Mouse (Mus musculus) retina, postnatal 1 day (tissue): ENCODE results near the gene Sh2d1a.

Experiments
- DNase-seq: peaks from one replicate; pipeline ENCODE4 v3.0.0-alpha.2; 2012

Sh2d1a gene

DNA sequence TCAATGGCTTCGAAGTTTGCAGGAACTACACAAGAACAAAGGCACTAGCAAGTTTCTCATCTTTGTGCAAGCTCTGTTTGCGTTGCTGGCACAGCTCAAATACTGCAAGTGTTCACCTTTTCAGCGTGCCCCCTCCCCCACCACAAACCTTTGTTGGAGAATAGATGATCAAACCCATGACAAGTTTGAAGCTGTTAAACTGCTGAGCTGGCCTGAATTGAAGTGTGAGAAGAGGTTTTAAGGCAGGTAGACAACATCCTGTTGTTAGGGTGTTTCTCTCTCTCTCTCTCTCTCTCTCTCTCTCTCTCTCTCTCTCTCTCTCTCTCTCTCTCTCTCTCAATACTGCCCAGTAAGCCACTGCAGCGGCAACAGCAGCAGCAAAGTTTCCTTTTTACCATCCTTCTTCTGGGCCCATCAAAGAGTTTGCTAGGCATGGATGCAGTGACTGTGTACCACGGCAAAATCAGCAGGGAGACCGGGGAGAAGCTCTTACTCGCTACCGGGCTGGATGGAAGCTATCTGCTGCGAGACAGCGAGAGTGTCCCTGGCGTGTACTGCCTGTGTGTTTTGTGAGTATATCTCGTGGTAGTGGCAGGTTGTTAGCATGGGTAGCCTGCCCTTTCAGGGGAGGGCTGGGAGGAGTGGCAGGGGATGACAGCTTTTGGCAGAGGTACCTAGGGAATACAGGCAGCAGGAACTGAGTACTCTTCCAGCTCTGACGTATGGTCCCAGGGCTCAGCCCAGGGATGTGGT lies at the start of gene Sh2d1a:
TSS of gene Sh2d1a (plus strand) at position 163 of the 753 bp plus-strand sequence.
- DNase-seq = no peak

GRCm38 (mm10) chrX:42453001-42453400 lies 49.3 kb upstream of the Sh2d1a start:
- DNase-seq = no peak

DNA sequence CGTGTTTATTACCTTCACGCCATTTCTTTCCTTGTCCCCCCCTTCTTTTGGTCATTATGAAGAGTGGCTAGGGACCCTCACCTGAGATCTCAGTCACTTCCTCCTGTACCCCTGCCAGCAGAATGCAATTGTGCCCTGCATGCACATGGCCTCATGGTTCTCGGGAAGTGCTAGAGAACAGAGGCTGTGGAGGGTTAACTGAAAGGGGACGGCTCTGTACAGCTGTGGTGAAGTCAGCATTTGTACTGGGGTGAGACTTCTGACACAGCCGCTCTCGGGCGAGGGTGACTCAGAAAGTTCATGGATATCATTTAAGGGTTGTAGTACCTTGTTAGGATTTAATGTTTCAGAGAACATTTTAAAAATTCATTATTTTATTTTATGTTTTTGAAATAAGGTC lies 47.7 kb upstream of the Sh2d1a start:
- no peak for DNase-seq

DNA sequence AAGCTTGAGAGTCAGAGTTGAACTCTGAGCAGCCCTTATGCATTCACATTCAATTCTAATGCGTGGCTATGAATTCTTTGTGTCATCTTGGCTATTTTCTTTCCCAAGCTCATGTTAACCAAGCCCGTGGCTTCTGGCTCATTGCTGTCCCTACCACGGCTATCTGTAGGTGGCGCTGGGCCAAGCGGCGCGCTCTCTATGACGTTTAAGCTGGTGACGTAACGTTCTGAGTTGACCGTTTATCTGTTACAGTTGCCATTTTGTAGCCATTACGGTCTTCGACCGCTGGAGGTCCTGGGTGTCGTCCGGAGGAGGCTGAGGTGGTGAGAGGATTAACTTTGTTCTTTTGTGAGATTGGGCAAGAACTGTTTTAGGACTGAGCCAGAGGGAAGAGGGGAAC lies 12.8 kb upstream of the Sh2d1a start, which contains the start of gene Tex13c2:
TSS of gene Tex13c2 (plus strand) at position 246 of the 400 bp plus-strand sequence.
- no peak for DNase-seq

DNA sequence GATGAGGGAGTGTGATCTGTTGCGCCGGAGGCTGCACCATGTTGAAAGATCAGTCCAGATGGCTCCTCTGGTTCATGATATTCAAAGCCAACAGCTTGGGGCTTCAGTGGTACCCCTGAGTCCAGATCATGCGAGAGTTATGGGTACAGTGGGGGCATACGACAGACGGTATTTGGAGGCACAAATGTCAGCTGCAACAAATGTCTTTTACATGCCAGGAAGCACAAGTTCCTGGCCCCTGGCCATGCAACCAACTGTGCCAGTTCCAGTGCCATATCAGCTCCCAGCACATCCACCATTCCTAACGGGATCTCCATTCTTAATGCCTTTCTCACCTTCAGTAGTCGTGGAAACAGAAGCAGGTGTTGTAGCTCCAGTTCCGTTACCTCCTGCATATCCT lies 11.9 kb upstream of the Sh2d1a start:
- DNase-seq = no peak

GRCm38 (mm10) chrX:42500538-42500937 lies 1.7 kb upstream of the Sh2d1a start:
- no peak for DNase-seq

- DNase-seq = no peak
Observed at GRCm38 (mm10) chrX:42511105-42511504, 8.9 kb downstream of the Sh2d1a start.

DNA sequence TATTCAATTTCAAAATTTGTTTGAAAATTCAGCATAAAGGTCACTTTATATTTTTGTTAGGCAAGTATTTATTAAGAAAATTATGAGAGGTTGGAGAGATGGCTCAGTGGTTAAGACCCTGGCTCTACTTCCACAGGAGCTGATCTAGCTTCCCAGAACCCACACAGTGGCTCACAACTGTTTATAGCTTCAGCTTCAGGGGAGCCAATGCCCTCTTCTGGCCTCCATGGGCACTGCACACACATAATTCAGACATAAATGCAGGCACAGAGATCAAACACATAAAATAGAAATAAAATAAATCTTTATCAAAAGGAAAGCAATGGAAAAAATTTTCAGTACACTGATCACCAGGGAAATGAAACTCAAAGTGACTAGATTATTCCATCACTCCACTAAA lies 10.3 kb downstream of the Sh2d1a start:
- peak; percentile 2 for DNase-seq

DNA sequence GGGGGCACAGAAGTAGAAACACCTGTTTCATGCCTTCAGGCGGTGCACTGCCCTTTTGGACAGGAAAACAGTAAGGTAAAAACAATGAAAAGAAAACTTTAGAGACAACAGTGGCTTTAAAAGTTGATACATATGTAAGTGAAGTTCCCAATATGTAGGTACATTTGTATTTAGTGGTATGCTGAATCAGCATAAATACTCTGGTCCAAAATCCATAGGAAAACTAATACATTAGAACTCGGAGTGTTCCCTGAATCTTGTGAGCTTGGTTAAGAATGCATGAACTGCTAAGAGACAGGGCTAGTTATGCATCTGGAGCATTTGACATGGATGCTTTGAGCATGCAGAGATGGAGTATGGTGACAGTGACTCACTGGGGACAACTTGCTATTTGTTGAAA lies 20.6 kb downstream of the Sh2d1a start:
- DNase-seq = no peak

DNA sequence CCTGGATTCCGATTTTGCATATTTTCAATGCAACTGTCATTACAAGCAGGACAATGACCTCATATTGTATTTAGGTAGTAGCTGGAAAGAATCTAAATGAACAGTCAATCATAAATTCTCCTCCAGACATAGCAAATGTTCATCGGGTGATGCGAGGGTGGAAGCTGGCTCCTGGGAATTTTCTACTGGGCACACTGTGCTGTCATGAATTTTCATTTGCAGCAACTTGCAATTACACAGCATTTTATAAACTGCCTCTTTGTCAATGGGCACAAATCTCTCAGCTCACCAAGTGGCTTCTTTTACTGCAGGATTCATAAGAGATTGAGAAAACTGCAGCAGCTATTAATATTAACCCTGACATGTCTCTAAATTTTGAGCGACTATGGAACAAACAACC lies 28.4 kb downstream of the Sh2d1a start:
- no peak for DNase-seq

DNA sequence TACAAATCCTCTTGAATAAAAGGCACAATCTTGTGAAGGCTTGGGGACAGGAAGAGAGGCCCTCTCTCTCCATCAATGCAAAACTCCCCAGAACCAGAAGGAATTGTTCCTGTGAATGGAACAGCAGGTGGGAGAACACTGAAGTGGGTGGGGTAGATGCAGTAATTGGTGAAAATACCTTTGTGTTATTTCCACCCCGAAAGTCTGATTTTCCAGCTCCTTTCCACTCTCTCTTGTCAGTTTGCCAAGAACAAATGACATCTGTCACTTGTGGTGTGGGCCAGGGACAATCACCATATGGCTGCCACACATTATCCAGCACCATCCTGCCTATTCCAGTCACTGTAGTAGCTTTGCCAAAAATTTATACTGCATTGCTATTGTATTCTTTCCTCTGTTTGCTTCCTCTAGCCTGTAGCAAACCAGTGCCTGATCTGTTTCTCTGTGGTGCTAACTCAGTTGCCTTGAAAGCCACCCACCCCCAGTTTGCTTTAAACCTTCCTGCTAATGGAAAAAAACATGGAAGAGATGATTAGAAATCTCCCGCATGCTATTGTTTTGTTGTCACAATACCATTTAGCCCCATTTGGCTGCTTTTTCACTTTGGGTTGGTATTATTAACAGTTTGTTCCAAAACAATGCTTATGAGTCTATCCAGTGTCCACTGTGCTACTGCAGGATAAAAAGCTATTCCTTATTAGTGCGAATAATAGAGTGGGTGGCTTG lies 37.9 kb downstream of the Sh2d1a start:
- peak; percentile 48 for DNase-seq

DNA sequence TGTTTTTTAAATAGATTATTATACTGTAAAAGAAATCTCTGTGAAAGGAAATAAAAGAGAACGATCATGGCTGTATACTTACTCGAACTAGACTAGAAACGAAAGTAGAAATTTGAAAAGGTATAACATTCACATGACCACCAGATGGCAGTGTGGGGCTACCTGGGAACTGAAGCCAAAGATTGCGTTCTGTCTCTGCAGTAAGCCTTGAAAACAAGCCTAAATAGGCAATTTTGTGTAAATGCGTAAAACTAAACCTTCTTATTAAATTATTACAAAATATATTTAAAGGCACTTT lies 38.5 kb downstream of the Sh2d1a start:
- peak; percentile 75 for DNase-seq

DNA sequence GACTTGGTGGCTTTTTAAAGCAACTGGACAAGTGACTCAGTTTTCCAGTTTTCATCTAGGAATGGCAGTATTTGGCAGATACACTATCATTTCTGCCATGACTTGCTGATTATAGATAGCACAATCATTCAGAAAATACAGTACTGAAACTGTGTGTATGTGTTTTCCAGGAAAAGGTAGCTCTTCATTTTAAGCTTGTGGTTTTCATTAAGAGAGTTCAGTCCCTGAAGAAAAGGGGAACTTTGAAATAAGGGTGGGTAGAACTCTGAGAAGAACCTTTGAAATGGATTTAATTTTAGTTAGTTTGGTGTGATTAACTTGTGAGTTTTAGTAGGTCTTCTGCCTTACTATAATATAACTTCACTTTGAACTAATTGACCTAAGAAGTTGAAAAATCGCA lies 42.8 kb downstream of the Sh2d1a start:
- DNase-seq = no peak

DNA sequence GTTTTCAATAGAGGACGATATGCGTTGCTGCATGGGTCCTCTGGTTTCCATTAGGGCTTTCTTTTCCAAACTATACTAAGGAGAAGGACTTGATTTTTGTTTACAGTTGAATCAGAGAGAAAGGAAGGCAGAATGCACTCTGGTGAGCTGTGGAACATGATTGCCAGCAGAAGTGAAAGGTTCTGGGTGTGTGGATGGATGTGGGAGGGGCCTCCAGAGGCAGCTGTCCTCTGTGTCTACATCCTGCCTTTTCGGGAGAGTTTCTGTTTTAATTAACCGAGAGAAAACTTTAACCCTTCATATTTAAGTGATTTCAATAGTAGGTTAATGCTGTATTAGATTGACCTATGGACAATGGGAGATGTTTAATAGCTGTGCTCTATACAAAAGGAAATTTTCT lies 46.3 kb downstream of the Sh2d1a start:
- no peak for DNase-seq

DNA sequence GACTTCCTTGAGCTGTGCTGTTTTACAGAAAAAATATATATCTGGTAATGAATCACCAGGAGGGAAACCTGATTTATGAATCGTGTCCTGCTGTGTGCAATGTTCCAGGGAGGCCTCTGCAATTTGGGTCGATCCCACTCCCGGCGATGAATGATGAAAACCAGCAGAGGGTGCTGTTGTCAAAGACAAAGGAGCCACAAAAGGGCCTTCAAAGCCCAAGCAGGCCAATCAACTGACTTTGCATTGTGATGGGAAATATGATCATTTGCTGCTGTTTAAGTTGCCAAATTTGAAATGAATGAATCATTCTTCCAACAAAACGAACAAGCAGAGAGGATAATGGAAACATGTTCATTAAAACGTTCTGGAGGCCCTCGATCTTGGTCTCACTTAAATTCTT lies 55.0 kb downstream of the Sh2d1a start:
- peak; percentile 75 for DNase-seq

DNA sequence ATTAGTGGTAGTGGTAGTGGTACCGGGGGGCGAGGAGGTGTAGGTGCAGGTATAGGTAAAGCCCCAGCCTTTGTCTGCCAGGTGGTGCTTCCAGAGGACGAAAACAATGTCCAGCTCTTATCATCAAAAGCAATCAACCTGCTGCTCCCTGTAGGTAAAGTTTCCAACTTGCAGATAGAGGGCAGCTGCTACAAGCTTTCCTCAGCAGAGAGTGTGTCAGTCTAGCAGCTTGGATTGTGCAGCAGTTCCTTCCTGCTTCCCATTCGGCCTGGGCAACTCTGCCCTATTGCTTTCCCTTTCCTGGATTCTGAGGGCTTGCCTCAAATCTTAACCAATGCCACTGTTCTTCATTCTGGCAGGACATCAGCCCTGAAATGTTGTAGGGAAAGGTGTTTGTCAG lies 56.4 kb downstream of the Sh2d1a start:
- DNase-seq = no peak
